Mouse (Mus musculus): Measurements from ENCODE around the gene Rnf213. TPM values are rescaled to one million over a fixed set of nuclear protein-coding genes. Genes with fewer than 3 reads are reported as not detected.

Rnf213 gene
- 1 to 10 TPM; 2.2 to 2.6 TPM for total RNA-seq (2021)

DNA sequence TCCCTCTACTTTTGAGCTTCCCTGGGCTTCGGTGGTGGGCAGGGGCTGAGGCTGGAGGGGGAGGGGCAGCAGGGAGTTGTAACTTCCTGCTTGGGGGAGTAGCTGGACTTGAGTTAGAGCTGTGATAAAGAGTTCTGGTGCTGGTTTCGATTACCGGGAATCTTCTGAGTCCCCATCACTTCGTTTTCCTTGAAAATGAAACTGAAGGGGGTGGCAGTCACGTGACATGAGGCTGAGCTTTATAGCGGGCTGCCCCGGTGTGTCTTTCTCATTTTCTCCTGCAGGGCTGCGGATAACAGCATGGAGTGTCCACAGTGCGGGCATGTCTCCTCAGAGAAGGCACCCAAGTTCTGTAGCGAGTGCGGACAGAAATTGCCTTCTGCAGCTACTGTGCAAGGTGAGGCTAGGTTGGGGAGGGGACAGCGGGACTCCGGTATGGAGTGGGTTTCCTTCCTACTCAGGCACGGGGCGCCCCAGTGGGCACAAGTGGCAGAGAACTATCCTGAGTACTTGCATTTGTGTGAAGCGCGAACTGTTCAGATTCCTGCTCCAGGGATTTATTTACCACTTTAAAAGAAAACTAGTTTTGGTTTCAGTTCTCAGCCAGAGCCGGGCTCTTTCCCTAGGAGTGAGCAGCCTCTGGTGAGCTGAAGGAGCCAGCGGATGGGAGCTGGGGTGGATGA is at the start of gene Rnf213:
Rnf213 (plus strand) TSS at position 301 of the 683 bp plus-strand sequence.
- intact Hi-C loops (cut with DNase I): loop anchor here (10.0 kb wide), 1 partner anchor 368 kb away; the partner anchor contains the start of gene Cbx2
- DNase-seq (ENCODE audit: low spot score in 2 of 2): peak; percentile 8 to 14

DNA sequence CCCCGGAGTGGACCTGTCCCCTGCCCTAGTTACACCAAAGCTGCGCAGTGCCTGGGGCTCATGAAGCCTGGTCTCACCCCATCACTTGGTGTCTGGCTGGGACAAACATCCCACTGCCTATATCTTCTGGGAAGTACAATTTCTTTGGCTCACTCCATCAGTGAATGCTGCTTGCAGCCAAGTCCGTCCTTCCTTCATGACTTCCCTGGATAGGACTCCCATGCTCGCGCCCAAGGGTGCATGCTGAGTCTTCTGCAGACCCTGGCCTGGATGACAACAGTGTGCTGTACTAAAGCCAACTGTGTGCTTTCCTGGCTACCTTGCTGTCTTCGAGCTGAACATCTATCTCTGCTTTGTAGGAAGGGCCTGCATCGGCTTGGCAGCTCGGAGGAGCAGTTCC is 48.7 kb upstream of the Rnf213 start:
- intact Hi-C loops (cut with DNase I): no loop called here
- DNase-seq (ENCODE audit: low spot score in 2 of 2): no peak

DNA sequence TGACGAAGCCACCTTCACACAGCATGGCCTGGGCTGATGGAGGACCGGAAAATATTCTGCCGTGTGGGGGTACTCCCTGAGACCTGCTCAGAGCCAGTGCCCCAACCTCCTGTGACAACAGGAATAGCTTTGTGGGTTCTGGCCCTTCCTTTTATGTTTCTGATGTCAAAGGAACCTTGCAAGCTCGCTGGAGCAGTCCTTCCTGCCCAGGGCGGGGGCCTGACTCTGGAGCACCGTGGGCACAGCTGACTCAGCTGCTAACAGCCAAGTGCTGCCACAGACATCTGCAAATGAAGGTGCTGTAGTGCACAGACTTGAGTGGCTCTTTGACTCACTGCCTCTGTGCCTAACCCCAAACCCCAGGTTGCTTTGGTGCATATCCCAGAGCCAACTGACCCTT is 48.0 kb upstream of the Rnf213 start:
- no peak for DNase-seq (ENCODE audit: low spot score in 2 of 2)
- intact Hi-C loops (cut with DNase I): no loop called here

- no peak for DNase-seq (ENCODE audit: low spot score in 2 of 2)
- intact Hi-C loops (cut with DNase I): no loop called here
Observed at GRCm38 (mm10) chr11:119347125-119347524, 45.8 kb upstream of the Rnf213 start.

GRCm38 (mm10) chr11:119352113-119352512 is 40.8 kb upstream of the Rnf213 start:
- DNase-seq (ENCODE audit: low spot score in 2 of 2): no peak
- intact Hi-C loops (cut with DNase I): no loop called here

DNA sequence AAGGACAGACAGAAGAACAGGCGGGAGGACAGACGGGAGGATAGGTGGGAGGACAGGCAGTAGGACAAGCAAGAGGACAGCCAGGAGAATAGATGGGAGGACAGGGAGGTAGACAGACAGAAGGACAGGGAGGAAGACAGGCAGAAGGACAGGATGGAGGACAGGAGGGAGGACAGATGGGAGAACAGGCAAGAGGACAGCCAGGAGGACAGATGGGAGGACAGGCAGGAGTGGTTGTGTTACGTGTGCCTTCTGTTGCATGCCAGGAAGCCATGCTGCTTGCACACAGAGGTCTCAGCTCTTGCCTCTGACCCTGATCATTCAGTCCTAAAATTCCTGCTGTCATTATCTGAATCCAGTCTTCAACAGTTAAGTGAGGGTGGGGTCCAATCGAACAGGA is 39.0 kb upstream of the Rnf213 start:
- intact Hi-C loops (cut with DNase I): no loop called here
- no peak for DNase-seq (ENCODE audit: low spot score in 2 of 2)

DNA sequence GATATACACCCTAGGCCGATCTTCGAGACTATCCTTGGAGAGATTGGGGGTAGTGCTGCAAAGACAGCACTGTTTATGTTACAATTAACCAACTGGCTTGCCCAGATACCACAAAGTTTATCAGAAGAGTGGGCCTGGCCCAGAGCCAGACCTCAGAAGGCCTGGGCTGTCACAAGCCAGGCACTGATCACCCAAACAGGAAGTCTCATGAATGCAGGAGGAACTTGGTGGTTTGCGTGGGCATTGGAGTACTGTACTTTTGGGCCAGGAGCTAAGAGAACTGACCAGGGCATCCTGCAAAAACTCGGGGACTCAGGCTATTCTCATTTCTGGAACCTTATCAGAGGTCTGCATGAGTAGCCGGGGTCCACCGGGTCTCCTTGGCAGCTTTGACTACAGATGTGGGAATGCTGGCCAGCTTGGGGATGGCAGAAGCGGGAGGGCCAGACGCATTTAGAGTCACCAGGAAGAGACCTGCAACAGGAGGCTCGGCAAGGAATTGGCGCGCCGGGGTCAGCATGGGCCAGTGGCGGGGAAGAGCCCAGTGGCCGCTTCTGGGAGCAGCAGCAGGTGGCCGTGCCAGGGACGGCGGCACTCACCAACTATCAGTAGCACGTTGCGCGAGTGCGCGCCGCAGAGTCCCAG is 38.0 kb upstream of the Rnf213 start:
- intact Hi-C loops (cut with DNase I): no loop called here

GRCm38 (mm10) chr11:119355443-119356385 is 37.2 kb upstream of the Rnf213 start, which contains the start of the genes Sgsh and Slc26a11:
Gene Sgsh, minus strand, starts transcription at chr11:119355536.
Gene Slc26a11, plus strand, starts transcription at chr11:119355557.
- intact Hi-C loops (cut with DNase I): no loop called here
- DNase-seq (ENCODE audit: low spot score in 2 of 2): peak; percentile 75 to 81

More for the DNA sequence above, 38.0 kb upstream of the Rnf213 start:
- peak; percentile 11 to 14 for DNase-seq (ENCODE audit: low spot score in 2 of 2)

- no peak for DNase-seq (ENCODE audit: low spot score in 2 of 2)
- intact Hi-C loops (cut with DNase I): no loop called here
Observed at GRCm38 (mm10) chr11:119359089-119359488, 33.8 kb upstream of the Rnf213 start.

GRCm38 (mm10) chr11:119362769-119363533 is 29.9 kb upstream of the Rnf213 start:
- no peak for DNase-seq (ENCODE audit: low spot score in 2 of 2)
- intact Hi-C loops (cut with DNase I): loop anchor here (1.0 to 5.0 kb wide), 2 partner anchors 24 to 56 kb away; partner anchors contain the start of gene Card14

GRCm38 (mm10) chr11:119363534-119364145 is 29.3 kb upstream of the Rnf213 start:
- DNase-seq (ENCODE audit: low spot score in 2 of 2): peak; percentile 68 to 70
- intact Hi-C loops (cut with DNase I): loop anchor here (1.0 to 5.0 kb wide), 2 partner anchors 24 to 56 kb away; partner anchors contain the start of gene Card14

- DNase-seq (ENCODE audit: low spot score in 2 of 2): no peak
- intact Hi-C loops (cut with DNase I): no loop called here
Observed at GRCm38 (mm10) chr11:119375425-119375824, 17.5 kb upstream of the Rnf213 start.

- intact Hi-C loops (cut with DNase I): no loop called here
- no peak for DNase-seq (ENCODE audit: low spot score in 2 of 2)
Observed at GRCm38 (mm10) chr11:119377326-119377725, 15.6 kb upstream of the Rnf213 start.

- DNase-seq (ENCODE audit: low spot score in 2 of 2): no peak
- intact Hi-C loops (cut with DNase I): no loop called here
Observed at GRCm38 (mm10) chr11:119378551-119378950, 14.3 kb upstream of the Rnf213 start.

DNA sequence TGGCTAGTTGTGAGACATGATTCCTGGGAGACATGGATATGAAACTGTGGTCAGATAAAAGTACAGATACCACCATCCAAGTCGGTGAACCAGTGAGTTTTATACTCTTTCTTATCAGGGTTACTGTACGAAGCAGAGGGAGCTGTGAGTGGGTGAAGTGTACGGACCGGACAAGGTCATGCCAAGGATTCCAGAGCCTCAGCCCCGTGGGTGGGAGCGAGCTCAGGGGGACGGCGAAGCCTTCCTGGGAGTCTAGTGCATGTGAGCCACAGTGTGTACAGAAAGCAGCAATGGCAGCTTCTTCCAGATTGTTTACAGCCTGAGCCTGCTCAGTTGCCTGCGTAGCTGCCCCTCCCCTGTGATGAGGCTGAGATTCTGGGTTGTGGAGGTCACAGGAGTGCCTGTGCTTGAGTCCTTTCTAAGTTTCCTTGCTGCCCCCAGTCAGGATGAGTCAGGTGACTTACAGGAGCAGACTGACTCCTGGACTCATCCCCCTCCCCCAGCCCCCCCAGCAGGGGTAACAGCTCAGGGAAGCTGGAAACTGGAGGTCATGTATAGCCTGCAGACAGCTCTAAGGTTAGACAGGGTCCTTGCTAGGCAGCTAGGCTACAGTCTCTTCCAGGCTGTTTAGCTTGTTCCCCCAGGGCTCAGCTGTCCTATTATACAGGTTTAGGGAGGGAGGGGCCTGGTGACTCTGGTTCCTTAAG is 11.1 kb upstream of the Rnf213 start:
- no peak for DNase-seq (ENCODE audit: low spot score in 2 of 2)
- intact Hi-C loops (cut with DNase I): loop anchor here (5.0 kb wide), 1 partner anchor 71 kb away; no protein-coding TSS in a partner anchor

DNA sequence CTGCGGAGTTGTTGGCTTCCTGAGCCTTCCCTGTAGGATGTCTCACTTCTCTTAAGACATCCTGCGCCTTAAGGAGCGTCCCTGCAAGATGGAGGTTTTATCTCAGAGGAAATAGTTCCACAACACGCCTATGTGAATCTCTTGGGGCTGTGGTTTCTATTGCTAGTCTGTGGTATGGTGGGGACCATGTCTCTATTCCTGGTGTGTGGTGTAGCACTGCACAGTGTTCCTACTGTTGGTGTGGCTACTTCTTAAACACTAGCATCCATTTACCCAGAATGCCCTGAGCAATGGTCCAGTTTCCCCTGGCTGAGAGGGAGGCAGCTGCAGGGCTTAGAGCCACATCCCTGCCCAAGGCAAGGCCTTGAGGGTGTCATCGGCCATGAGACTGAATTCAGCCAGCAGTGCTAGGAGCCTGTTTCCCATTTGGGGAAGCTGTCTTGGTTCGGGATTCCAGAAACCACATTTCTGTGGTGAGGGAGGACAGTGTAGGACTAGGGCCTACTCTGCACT is 10.5 kb upstream of the Rnf213 start:
- no peak for DNase-seq (ENCODE audit: low spot score in 2 of 2)
- intact Hi-C loops (cut with DNase I): loop anchor here (5.0 kb wide), 1 partner anchor 70 kb away; no protein-coding TSS in a partner anchor

DNA sequence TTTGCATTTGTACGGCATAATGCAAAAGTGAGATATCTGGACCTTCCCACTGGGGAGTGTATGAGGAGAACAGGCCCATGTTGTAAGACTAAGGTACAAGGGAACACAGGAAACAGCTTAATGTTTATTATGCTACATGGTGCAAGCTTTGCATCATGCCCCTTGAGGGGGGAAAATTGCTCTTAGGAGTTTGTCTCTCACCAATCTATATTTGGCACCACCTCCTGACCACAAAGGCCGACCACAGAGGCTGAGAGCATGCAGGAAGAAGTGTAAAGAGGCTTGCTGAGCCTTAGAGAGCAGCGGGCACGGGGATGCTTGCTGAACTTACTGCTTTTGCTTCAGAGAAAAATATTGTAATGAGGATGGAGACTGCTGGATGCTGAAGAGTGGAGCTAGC is 8.0 kb upstream of the Rnf213 start:
- intact Hi-C loops (cut with DNase I): loop anchor here (5.0 kb wide), 1 partner anchor 67 kb away; no protein-coding TSS in a partner anchor
- no peak for DNase-seq (ENCODE audit: low spot score in 2 of 2)

- intact Hi-C loops (cut with DNase I): no loop called here
- DNase-seq (ENCODE audit: low spot score in 2 of 2): no peak
Observed at GRCm38 (mm10) chr11:119386306-119386705, 6.6 kb upstream of the Rnf213 start.
